Mouse (Mus musculus): ENCODE data around the gene Slco1a6.

DNA sequence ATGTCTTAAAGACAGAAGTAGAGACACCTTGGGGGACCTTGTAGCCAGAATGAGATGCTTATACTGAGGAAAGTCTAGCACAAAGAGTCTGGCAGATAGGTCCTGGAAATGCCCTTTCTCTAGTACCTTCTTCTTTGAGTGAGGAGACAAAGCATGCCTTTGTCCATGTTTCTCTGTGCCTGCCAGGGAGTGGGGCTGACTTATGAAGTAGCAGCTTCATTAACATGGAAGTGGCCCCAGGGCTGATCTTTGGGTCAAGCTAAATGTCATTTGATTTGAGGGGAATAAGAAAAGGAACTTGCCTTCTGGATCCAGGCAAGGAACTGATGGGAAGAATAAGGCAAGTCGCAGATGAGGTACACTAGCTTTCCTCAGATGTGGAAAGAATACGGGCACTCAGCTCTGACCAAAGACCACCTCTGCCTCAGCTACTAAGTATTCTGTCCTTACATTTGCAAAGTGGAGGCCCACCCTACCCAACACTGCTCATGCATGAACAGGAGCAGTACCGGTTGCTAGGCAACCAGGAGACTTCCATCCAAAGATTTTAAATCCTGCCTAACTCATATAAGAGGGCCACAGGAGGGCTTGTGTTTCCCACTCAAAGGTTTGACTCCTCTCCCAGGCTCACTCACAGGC lies 96.5 kb downstream of the Slco1a6 start:
- TF ChIP-seq CHD2 (IDR thresholded peaks at IDR 0.05; ENCODE audit: low read depth, low read length) (no peak), MAFK (IDR thresholded peaks at IDR 0.05; ENCODE audit: insufficient read depth, low read depth, low read length) (no peak)
